Mouse (Mus musculus) monocyte, adult 5-6 weeks (primary cell): ENCODE data around the gene Plch2. TPM values are rescaled to one million over a fixed set of nuclear protein-coding genes. Genes with fewer than 3 reads are reported as not detected.
"Not testable (repeated sequence)": the region's sequence is repeated elsewhere in the genome, so short reads cannot be mapped to it uniquely, and the experiment has no call there.

Experiments
- ATAC-seq: fragments of 153-309, 156-312 bp; replicated peaks from 2 replicates; pipeline ENCODE4 v1.8.0; 2017; ENCODE audit warnings: mild to moderate bottlenecking; ENCODE audit not compliant: low TSS enrichment, insufficient number of reproducible peaks, severe bottlenecking, poor library complexity, low FRiP score
- total RNA-seq: library from RNA; stranded (forward); fragments of 200-1000, 200-491, 200-594 nt; gene quantifications from 3 replicates; pipeline ENCODE4 v1.2.3, GENCODE M21; 2017

Gene Plch2
- not detected in 3 replicates for total RNA-seq

DNA sequence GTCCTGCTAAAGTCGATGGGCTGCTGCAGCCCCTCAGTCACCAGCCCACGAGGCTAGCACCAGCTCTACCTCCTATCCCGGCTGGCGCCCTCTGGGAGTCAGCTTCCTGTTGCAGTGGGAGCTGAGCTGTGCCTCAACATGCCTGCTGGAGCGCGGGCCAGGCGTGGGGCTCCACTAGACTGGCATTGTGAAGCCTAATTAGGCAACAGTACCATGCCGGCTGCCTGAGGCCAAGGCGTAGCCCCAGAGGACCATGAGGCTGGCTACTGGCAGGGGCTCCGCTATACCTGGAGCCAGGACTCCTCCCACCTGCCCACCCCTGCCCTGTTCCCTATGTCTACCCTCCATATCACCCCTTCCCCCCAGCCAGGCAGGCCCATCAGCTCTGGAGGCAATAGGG, at the start of gene Plch2:
TSS of gene Plch2 (minus strand) at position 61 of the 400 bp plus-strand sequence.
- ATAC-seq: no peak

- ATAC-seq: no peak
Observed at GRCm38 (mm10) chr4:155098572-155098971, 42.0 kb upstream of the Plch2 start.

DNA sequence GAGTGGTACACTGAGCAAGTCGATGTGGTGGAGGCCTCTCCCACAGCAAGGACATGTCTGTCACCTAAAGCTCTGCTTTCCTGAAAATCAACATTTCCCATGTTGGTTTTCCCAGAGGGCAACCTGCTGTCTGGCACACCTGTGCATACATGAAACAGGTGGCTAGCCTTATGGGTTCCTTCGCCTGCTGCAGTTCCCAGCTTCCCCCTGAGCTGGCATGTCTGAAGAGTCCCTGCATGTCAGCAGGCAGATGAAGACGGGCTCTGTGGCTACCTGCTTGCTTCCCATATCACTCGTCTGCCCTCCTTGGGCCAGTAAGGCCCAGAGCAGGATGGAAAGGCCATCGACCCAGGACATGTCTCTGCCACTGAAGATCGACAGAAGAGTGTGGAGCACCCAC, 40.9 kb upstream of the Plch2 start:
- no peak for ATAC-seq

GRCm38 (mm10) chr4:155095967-155096366, 39.4 kb upstream of the Plch2 start:
- no peak for ATAC-seq

DNA sequence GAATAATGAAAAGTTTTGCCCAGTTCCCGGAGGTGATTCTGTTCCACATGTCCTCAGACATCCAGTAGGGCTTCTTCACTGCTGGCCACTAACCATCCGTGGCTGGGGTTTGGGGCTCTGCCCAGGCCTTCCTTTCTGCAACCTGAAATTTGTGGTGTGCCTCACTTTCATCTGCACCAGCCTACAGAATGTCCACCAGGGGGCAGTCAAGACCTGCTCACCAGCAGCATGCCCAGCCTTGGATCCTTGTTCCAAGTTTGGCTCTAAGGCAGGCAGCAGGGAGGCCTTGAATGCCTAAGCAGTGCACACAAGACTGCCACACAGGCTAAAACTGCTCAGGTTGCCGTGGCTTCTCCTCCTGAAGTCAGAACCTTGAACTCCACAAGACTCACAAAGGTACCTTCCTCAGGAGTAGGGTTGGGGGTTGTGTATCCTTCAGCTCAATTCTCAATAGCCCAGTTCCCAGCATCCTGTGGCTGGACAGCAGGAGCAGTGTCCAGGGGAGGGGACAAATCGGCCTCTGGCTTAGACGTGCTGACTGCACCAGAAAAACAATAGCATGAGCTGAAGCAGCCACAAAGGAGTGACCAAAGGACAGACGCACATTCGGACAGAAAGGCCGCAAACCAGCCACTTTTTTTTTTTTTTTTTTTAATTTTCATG, 38.8 kb upstream of the Plch2 start:
- ATAC-seq: peak; percentile 84

GRCm38 (mm10) chr4:155094565-155094964, 38.0 kb upstream of the Plch2 start:
- ATAC-seq: 0 out of 2 replicates have a peak, but pooled peaks have one; percentile 32

DNA sequence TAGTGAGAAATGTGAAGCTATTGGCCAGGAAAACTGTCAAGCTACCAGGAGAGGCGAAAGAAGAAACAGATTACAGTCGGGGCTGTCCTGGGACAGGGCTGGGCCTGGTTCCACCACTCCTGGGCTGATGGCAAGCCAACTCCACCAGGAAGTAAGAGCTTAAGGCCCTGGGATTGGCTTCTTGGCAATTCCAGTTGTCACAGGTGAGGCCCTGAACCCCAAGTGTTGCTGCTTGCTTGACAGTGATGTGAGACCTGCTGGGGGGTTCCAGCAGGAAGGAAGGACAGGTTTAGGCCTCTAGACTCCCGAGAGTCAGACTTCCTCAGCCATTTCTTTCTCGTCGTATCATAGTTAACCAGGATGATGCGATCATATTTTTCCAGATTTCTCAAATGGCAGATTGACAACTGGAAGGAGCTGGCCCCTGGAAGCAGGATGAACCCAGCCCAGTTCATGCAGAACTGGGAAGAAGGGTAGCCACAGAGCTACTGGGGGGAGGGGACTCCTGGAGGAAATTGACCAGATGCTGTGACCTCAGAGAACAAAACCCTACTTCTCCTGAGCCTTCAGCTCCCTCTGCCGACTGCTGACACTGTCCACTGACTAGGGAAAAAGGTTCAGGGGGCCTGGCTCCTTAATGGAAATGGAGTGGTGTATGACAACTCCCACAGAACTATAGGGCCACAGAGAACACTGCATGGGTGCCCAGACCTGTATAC, 37.0 kb upstream of the Plch2 start:
- no peak for ATAC-seq

DNA sequence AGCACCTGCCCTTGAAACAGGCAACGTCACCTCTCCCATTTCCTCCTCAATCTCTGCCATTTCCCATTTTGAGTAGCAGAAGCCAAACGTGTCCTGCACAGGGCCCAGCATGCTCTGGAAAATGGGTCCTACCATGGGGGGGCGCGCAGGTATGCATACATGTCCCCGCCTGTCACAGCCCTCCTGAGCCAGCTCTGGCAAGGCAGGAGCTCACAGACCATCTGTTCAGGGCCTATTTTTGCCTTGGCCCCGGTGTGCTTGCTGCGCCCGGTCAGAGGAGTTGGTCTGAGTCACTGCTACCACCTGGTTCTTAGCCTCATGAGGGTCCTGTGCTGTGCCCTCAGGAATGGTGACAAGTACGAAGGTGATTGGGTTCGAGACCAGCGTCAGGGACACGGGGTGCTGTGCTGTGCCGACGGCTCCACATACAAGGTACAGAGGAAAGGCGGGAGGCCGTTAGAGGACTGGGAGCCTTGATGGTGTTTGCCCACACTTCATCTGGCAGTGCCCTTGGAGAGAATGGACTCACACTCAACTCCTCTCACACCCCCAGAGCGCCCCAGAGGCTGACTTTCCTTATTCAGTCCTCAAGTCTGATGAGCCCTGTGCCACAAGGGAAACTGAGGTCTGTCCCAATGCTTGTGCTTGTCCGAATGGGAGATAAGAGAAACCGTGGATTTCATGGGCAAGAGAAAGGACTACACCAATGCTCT, 36.3 kb upstream of the Plch2 start:
- no peak for ATAC-seq

DNA sequence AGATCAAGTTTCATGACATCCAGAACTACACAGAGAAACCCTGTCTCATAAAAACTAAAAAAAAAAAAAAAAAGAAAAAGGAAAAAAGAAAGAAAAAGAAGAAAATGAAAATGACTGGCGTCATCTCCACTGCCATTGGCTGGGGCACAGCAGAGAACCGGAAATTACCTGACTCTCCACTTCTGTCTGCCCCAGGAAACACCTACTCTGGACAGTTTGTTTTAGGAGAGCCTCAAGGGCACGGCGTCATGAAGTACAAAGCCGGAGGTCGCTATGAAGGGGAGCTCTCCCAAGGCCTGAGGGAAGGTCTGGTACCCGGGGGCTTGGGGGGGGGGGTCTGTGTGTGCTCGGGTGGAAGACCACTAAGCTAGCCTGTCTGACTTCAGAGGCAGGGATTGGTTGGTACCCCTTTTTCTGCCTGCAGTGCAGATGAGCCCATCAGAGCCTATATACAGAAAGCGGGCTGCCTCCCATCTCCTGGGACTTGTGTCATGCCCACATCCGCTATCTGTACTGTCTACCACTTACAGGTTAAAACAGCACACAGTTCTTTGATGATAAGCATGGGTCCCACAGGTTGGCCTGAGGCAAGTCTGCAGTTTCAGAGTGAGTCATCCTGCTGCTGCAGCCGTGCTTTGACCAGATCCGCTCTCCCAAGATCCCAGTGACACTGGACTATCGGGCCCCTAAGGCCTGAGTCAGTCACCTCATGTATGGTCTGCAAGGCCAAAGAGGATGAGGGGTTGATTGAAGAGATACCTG, 34.3 kb upstream of the Plch2 start:
- no peak for ATAC-seq

GRCm38 (mm10) chr4:155090147-155090546, 33.6 kb upstream of the Plch2 start:
- no peak for ATAC-seq

- no peak for ATAC-seq
Observed at GRCm38 (mm10) chr4:155089241-155089640, 32.7 kb upstream of the Plch2 start.

DNA sequence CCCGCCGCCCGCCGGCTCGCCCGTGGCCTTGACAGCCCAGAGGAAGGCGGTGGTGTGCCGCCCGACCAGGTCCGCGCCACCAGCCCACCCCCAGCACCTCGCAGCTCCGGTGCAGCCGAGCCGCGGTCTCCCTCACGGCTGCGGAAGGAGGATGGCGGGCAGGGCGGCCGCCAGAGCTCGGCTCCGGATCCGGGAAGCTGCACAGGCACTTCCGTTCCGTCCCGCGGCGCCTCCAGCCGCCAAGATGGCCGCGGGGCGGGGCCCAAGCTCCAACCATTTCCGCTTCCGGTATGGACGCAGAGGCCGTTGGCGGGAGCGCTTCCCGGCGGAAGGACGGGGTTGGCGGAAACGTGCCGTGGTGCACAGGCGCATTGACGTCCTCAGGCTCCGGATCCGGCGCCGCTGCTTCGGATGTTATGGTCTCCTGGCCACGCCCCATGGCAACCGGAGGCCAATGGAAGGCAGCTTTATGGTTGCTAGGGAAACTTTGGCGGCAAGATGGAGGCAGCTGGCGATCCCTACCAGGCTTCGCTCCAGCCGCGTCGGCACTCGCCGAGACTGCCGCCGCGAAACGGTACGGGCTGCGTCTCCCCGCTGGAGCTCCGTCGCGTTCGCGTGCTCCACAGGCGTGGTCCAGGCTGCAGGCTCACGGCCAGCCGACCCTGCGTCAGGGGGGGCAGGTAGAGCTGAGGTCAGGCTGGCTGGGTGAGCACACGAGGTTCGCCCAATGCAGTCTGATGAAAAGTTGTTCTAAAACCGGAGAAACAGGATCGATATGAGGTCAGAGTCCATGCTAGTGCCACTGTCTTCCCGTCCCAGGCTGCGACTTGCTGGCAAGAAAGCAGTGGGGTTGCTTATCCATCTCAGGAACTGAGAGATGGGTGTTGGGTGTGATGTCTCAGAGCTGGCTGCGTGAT, 29.8 kb upstream of the Plch2 start, which contains the start of the genes Rer1 and Morn1:
TSS of gene Rer1 (minus strand) at position 275 of the 917 bp plus-strand sequence.
TSS of gene Morn1 (plus strand) at position 470 of the 917 bp plus-strand sequence.
- ATAC-seq: peak; percentile 96

DNA sequence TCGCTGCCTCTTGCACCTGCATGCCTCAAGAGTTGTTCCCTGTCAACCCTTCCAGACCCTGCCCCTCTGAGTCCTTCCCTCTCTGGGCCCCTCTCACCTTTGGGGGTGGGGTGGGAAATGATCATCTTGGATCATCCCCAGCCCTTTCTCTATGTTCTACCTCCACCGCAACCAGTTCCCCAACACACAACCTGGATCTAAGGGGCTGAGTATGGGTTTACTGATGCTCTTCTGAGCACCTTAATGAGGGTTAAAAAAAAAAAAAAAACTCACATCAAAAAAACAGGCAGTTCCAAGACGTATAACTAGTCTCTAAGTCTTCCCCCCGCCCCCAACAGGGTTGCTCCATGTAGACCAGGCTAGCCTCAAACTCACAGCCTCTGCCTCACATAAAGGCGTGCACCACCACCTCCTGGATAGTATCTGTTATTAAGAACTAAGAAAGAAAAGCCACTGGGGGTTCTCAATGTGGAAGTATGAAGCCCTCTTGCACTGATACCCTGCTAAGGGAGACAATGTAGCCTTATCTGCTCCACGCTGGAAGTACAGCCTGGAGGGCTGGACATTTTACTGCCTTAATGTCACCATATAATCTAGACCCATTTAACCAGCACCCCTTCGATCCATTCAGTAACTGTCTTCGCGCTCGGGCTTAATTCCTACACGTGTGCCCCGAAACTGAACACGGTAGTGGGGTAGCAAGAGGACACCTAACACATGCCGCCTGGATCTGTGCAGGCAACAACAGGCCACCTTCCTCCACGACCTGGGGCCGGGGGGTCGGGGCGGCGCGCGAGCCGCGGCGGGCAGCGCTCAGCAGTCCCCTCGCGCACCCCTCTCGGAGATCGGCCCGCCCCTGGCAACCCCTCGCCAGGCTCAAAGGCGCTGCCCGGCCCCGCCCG, 28.9 kb upstream of the Plch2 start:
- ATAC-seq: no peak

- no peak for ATAC-seq
Observed at GRCm38 (mm10) chr4:155084351-155084750, 27.8 kb upstream of the Plch2 start.

GRCm38 (mm10) chr4:155083553-155083952, 27.0 kb upstream of the Plch2 start:
- ATAC-seq: no peak

DNA sequence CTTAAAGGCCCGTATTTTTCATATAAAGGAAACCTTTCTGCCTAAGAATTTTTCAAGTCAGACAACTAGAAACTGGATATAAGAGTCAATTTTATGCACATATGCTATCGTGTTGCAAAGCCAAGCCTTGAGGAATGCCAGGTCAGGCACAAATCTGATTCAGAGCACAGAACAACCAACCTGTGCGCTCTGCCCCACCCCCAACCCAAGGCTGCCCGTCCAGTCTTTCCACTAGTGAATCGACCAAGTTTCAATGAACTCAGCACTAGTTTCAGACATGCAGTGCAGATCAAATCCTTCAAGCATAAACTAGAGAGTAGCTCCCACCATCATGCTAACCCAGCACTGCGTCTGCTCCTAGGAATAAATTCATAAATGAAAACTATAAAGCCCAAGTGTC, 23.1 kb upstream of the Plch2 start:
- ATAC-seq: no peak

DNA sequence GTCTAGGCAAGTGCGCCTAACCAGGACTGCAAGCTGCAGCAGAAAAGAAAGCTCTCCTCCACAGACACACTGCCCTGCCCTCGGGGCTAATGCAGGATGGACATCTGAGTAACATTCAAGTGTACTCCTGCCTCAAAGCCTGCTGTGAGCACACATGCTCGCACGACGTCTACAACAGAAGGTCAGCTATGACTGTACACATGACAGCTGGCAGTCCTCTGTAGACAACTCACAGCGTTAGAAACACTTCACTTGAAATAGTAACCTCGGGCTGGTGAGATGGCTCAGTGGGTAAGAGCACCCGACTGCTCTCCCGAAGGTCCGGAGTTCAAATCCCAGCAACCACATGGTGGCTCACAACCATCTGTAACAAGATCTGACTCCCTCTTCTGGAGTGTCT, 22.2 kb upstream of the Plch2 start:
- ATAC-seq: not testable (repeated sequence)
